Mouse (Mus musculus) stomach, postnatal 0 days (tissue): Measurements from ENCODE around the gene Tcf7l1.

Source experiments
- CTCF ChIP-seq: IDR thresholded peaks from 2 replicates; pipeline ENCODE4 v1.5.1; 2016; ENCODE audit warnings: antibody characterized with exemption, low read depth, mild to moderate bottlenecking, moderate library complexity
- EP300 ChIP-seq: optimal IDR thresholded peaks from 2 replicates; pipeline ENCODE3; 2016; ENCODE audit warnings: antibody characterized with exemption

GRCm38 (mm10) chr6:72597083-72597874, 191.8 kb downstream of the Tcf7l1 start:
- TF ChIP-seq CTCF: peak; percentile 46
- no peak for TF ChIP-seq EP300
